Mouse (Mus musculus) granulocyte monocyte progenitor cell, adult 5-6 weeks (primary cell): ENCODE results near the gene Akap13. TPM values are rescaled to one million over a fixed set of nuclear protein-coding genes. Genes with fewer than 3 reads are reported as not detected.

ENCODE experiments used
- ATAC-seq: replicated peaks from 2 replicates; pipeline ENCODE4 v1.8.0; 2016; ENCODE audit warnings: mild to moderate bottlenecking, moderate TSS enrichment, inconsistent platforms; ENCODE audit not compliant: poor library complexity, severe bottlenecking
- total RNA-seq, 2 experiments: library from RNA; stranded (forward) in 1 of 2; stranded (reverse) in 1 of 2; fragments of 200-712, 200-1000 nt in 1 of 2; fragments of >200 nt in 1 of 2; fragmentation: Nextera tagmentation in 1 of 2; gene quantifications; 2 replicates each; pipeline ENCODE4 v1.2.3; 2014 to 2017

The Akap13 gene
- total RNA-seq, 2 experiments from 2014 or later, result 101 to 178 TPM

DNA sequence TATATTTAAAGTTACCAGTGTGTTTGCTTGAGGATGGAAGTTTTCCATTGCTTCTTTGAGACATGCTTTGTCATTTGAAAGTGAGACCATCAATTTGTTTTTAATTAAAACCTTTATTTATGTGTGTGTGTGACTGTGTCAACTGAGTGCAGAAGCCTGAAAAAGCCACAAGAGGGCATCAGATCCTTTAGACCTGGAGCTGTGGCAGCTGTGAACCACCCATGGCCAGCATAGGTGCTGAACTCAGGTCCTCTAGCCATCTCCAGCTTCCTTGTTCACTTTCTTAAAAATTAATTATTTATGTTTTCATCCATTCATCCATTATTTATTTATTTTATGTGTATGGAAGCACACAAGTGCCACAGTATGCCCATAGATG is 98.3 kb downstream of the Akap13 start:
- ATAC-seq, result no peak; the same call in 1 of the 2 replicates

DNA sequence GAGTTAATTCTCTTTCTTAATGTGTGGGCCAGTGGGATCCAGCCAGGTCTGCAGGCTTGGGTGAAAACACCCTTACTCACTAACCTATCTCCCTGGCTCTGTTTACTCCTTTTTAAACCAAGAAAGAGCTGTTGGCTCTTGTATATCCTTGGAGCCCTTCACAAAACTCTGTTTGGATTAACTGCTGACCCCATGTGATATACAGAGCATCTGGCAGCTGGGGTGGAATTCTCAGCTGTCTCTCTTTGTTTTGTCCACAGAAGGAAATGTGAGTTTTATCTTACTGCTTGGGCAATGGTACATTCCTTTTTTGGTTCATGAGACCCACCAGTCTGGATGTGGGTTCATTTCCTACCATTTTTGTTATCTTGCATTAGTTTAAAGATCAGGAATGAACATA is 98.7 kb downstream of the Akap13 start:
- ATAC-seq, result no peak

DNA sequence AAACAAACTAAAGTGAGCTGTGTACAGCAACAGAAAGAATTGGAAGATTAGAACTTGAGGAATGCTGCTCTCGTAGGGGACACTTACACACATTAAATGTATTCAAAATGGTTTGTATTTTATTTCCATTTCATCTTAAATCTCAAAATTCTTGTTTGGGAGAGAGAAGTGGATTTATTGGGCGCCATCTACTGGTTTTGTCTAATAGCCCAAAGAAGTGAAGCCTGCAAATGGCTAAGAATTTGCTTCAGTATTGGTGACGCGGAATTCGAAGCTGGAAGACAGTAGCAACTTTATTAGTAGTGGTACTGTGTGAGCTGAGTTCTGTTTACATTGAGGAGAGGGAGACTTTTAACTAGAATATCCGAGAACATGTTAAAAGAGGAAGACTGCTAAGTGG is 100.6 kb downstream of the Akap13 start:
- no peak for ATAC-seq

DNA sequence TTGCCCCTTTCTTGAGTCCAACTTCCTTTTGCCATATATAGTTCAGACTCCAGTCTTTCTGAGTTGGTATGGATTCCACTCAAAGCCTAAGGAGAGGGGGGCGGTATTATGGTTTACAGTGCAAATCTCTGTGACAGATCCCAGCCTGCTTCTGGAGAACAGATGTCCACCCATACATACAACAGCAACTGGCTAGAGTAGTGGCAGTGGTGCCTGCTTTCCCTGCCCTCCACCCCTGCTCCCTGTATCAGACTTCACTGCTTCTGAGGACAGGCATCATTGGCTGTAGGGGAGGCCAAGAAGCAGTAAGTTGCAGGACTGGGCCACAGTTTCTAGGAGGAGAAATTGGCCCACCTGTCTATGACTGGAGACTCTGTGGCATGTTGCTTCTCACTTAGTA is 102.9 kb downstream of the Akap13 start:
- ATAC-seq, result no peak

DNA sequence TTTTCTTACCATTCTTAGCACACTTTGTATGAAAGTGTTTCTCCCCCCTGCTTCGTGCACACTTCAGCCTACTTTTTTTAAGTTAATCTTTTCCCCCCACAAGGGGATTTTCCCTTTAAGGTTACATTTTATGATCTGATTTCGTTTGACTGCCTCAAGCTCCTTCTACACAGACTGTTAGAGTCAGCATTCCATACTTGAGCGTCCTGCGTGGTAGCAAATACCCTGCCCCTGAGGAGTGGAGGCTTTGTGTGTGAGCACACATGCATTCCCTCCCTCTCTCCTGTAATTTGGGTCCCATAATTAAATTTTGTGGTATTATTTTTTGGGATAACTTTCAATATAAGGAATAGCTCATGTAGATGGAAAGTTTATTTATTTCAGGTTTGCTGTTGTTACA is 103.8 kb downstream of the Akap13 start:
- ATAC-seq, result no peak

DNA sequence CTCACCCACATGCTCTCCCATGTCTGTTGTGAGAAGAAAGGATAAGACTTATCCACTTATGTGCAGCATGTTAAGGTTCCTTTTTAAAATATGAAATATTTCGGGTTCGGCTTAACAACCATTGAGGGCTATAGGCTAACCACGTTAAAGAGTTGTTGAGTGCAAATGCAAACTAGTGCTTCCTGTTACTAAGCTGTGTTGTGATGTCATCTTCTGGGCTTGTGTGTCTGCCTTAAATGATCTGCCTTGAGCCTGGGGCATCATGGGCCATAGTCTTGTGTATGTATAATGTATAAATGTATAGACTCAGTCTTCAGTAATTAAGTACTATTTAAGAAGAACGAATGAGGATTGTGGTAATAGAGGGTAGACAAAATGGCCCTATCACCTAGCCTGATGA is 104.6 kb downstream of the Akap13 start:
- ATAC-seq, result no peak

DNA sequence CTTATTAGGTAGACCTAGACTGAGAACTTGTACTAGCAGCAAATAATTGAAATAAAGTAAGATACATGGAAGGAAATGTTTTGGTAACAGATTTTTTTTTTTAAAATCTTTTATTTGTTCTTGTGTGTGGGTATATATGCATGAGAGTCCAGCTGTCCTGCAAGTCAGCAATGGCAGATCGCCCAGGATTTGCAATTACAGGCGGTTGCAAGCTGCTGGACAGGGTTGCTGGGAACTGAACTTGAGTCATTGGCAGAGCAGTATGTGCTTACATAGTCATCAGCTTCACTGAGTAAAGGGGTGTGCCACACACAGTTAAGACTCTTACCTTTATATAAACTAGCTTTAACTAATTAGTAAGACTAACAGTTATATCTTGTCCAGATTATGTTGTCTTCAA is 105.2 kb downstream of the Akap13 start:
- ATAC-seq, result no peak

DNA sequence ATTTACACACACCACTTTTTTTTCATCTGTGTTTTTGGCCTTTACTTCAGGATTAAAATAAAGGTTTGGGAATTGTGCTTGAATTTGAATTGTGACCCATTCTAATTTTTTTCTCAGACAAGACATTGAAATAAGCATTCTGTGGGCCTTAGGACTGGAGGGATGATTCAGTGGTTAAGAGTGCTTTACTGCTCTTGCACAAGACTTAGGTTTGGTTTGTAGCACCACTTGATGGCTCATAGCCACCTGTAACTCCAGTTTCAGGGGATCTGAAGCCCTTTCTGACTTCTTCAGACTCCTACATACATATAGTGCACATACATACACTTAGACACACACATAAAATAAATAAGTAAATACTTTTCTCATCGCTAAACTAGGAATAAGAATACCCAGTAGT is 105.8 kb downstream of the Akap13 start:
- ATAC-seq, result no peak

DNA sequence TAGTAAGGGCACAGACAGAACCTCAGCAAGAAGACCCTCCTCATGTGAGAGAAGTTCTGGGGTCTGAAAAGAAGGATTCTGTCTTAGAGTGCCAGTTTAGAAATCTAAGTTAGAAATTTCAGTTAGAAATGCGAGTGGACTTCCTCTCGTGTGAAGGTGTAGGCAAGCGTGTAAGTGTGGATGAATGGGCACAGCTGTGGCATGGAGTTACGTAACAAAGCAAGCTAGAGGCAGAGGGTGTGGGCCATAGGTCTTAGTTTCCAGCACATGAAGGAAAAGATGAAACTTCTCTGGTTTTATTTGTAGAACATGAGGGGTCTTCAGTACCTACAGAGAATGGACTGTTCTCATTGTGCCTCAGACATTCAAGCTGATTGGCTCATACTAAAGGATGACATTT is 112.9 kb downstream of the Akap13 start:
- ATAC-seq, result peak; percentile 90

DNA sequence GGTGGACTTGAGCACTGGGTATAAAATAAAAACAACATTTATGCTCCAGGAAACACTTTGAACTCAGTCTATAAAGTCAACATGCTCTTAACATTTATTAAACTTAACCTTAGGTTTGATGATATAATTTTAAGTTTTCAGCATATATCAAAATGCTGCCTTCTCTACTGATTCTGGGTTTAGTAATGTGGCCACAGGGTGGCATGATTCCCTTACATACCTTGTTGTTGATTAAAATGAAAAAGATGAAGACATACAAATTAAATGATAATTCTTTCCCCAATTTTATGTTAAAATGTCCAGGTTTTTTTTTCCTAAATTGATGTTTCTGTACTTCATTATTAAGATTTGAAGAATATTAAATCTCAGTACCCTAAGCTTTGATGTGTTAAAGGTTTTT is 113.5 kb downstream of the Akap13 start:
- ATAC-seq, result no peak

DNA sequence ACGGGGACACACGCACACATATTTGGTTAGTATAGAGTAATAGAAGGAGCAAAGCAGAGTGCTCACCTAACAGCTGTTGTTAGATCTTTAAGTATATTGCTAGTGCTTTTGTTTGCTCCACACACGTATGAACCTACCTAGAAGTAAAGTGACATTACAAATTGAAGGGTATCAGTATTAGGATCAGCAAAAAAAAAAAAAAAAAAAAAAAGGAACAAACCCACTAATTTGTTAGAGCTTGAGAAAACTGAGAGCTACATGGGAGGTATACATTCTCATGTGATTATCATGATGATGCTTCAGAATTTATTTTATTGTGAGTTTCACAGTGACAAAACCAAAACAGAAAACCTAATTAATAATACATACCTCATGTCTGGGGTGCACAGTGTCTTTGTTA is 114.9 kb downstream of the Akap13 start:
- no peak for ATAC-seq

DNA sequence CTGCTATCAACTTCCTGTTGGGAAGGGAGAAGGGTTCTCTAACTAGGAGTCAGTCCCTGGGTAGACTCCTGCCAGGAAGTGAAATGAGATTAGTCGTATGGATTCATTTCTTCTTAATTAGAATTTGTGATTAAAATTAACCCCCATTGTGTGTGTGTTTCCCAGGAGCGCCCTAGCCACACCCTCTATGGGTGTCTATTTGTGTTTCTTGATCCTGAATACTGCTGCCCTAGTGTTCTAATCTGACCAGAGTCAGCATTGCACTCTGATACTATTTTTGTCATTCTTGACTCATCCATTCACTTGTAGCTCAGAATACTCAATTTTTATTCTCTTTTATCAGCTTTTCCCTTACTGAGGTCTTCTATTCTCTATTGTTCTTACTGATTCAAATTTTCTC is 115.7 kb downstream of the Akap13 start:
- no peak for ATAC-seq

DNA sequence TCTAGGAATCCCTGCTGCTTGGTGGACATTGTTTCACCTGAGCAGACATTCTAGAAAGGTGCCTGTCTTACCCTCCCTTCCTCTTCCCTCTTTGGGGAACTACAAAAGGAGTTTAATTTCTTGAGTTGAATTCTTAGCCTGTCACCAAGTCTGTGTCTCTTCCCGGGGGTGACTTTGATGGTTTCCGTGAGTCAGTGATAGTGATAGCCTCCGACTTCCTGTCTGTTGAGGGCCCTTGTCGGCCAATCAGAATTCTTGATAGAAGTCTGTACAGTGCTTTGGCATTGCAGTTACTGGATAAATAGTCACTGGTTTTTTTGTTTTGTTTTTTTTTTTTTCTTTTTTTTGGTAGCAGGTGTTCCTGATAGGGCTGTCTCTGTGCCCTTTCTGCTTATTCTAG is 116.8 kb downstream of the Akap13 start:
- peak; percentile 45 for ATAC-seq

DNA sequence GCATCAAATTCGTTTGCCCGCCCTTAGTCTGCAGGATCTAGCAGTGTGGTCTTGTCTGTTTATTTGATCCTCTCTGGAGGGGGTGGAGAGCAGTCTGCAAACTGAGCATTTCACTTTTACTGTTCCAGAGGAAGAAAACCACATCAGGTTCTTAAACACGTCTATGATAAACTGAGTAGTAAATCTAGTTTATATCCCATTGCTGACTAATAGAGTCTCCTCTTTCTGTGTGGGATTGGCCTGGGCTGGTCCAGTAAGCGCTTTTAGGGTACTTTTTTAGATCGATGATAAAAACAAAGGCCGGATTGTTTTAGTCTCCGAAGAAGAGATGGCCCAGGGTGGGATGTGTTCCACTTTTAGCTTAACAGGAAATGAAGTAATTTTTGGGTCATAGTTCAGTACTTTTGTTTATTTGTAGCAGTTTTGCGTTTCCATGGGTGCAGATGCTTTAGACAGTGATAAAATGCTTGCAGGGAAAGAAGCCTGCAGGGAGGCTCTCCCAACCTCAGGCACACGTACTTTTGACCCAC is 119.9 kb downstream of the Akap13 start:
- ATAC-seq, result peak; percentile 60

DNA sequence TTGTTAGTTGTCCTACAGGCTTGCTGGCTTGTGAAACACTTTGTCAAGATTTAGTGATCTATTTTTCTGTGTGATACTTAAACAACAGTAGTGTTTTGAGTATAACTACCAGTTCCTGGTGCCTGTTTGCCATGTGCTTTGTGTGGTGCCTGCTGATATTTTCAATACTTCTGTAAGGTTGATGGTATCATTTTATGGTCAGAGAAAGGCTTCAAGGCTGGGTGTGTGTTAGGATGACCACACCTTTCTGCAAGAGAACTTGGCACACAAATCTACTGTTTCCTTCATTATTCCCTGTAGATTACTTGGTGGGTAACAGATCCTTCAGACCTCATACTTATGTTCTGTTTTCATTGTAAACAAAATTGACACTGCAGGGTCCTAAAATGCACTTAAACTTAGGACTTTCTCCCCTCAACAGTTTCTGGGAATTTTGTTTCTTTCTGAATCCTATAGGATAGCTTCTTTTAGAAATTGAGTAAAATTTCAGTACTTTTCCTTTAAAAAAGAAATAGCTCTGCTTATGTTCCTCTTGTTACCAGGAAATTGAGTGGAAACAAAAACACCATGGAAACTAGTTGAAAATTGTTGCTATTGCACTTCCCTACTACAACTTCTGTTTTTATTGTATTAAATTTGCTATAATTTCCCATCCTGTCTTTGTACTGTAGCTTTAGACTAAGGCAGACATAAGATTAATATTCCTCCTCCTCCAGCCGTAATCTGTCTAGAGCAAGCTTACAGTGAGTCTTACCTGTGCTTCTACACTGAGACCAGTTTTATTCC is 120.7 kb downstream of the Akap13 start:
- ATAC-seq, result peak; percentile 50

DNA sequence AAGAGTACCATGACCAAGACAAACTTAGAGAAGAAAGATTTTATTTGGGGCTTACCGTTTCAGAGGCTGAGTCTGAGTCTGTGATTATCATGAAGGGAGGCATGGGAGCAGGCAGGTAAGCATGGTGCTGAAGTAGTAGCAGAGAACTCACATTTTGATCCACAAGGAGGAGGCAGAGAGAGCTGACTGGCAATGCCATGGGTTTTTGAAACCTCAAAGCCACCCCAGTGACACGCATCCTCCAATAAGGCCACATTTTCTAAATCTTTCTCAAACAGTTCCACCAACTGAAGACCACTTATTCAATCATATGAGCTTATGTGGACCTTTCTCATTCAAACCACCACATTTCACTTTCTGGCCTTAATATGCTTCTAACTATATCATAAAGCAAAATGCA is 121.5 kb downstream of the Akap13 start:
- ATAC-seq, result no peak

DNA sequence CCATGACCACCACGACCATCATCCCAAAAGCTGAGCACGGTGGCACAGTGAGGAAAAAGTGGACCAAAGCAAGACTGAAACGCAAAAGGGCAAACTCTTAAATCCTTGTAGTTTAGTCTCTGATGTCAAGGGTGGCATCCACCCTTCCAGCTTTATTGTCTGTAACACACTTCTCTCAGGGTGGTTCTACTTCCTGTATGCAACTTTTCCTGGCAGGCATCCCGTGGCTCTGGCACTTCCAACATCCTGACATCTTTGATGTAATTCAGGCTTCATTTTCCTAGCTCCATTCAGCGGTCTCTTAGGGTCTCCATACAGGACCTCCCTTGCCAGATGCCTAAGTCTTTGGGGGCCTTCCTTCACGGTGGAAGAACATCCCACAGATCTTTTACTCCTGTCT is 122.0 kb downstream of the Akap13 start:
- ATAC-seq, result no peak

DNA sequence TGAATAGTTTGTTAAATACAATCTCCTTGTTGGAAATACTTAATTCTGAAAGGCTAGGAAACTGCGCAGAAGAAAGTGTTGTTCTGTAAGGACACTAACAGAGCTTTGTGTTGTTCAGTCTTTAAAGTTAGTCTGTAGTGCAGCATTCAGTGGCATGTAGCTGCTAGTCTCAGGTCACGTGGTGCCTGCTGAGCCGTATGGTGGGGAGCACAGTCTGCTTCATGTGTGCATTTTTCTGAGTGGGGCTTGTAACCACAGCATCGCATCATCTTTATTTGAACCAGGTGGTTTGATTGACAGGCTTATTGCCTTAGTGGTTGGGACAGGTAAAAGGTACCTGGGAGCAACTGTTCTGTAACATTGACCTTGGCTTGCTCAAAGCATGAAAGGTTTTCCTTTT is 123.3 kb downstream of the Akap13 start:
- ATAC-seq, result no peak

DNA sequence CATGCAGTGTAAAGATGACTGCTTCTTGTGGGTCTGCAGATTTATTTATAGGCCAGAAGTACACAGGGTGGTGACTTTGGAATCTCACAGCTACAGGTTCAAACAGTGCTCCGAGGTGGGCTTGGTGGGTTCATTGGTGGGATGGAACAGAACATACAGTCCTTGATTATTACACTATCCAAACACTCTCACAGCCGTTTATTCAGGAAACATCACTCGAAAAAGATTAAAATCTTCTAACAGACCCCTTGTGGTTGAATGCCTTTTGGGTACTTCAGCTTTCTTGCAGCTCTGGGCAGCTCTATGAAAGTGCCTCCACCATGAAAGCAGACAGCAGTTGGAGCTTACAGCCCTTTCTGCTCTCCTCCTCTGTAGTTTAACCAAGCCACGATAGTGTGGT is 126.8 kb downstream of the Akap13 start:
- ATAC-seq, result no peak

DNA sequence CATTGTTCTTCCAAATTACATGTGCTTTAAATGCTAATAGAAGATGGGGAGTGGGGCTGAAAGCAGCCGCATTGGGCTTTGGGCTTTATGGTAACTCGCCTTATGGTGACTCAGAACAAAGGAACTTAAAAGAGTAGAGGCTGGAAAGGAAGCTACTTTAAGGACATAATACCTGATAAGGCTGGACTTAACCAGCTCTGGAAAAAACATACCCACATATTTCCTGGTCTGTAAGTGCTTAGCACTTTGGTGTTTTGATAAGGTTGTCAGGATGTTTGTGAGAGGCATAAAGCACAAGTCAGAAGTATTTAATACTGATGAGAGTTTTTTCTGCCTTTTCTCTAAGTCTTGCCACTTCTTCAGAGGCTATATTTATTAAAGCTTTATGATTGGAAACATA is 128.8 kb downstream of the Akap13 start:
- ATAC-seq, result no peak

DNA sequence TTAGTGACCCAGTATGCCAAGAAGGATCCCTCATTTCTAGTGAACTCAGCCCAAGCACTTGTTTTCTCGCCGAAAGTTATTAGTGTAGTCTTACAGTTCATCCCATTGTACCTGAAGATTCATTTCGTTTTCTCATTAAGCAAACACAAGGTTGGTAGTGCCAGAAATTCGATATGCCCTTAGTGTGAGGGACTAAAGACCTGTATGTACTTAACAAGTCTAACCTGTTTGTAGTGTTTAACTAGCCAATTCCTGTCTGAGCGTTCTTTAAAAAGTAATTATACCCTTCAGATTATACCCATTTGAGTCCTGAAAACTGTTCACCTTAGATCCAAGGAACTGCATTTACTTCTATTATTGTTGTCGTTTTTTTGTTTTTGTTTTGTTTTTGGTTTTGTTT is 130.1 kb downstream of the Akap13 start:
- ATAC-seq, result no peak

DNA sequence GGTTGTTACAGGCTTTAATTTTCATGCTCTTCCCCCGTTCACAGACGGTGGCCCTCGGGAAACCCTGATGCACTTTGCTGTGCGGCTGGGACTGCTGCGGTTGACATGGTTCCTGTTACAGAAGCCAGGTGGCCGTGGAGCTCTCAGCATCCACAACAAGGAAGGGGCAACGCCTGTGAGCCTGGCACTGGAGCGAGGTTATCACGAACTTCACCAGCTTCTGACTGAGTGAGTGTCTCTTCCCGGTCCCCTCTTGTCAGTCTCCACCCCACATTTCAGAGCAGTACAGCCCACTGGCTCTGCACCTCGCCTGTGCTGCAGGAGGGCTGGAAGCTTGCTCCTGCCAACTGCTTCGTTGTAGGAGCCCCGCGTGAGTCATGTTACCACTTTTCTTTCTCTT is 130.8 kb downstream of the Akap13 start:
- peak; percentile 71 for ATAC-seq
